Mouse (Mus musculus): Measurements from ENCODE around the gene Slc22a4. TPM values are rescaled to one million over a fixed set of nuclear protein-coding genes. Genes with fewer than 3 reads are reported as not detected.

Gene Slc22a4
- 2.1 and 2.5 TPM in 2 replicates for polyA plus RNA-seq (2015; fragmentation: Nextera tagmentation; extraction: Ambion mirVana)

DNA sequence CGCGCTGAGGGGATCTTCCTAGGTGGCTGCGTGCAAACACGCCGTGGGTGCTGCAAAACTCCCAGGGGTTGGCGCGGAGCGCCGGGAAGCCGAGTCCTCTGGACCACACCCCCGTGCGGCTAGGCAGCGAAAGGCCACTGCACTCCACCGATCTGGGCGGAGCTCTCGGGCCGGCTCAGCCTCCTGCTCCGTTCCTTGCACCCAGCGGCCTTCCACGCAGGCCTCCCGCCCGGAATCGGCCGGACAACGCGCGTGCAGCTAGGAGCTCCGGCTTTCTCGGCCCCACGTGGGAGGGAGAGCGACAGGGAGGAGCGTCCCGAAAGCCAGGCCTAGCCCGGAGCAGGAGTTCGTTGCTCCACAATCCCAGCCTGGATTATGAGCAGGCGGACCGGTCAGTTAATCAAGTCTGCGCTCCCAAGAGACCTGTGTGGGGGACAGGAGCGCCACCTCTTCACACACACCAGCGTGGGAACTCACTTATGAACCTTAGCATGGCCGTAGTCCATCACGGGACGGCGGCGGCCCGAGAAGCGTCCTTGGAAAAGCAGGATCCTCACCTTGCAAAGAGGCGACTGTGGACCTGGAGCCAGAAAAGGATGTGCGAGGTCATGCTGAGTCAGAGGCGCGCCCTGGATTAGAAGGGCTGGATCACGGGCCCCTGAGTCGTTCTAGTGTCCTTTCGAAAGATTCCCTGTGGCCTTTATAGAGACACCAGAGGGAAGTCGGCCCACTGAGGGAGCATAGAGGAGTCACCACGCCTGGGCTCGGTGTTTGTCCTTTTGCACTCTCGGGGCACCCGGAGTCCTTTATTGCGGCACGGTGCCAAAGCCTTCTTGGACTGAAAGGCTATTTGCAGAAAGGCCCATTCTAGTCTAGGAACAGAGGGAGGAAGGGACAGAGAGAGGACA, at the start of gene Slc22a4:
TSS of gene Slc22a4 (minus strand) at position 47 of the 908 bp plus-strand sequence.
- DNase-seq (ENCODE audit: low spot score): peak; percentile 87
- Histone ChIP-seq H3K9ac (ENCODE audit: low read length) (peak within 1 kb of the TSS; percentile 54), H3K4me1 (replicated peaks; ENCODE audit: control insufficient read depth, insufficient read depth) (0 out of 2 replicates have a peak, but pooled peaks cover 7% of the 10 kb centered on the region), H3K4me3 (ENCODE audit: low read depth, low read length) (peak within 1 kb of the TSS; percentile 46), H3K4me2 (replicated peaks; ENCODE audit: low read depth) (peak within 1 kb of the TSS; percentile 83), H3K36me3 (ENCODE audit: control insufficient read depth, insufficient read depth, low read length) (no peaks in the 10 kb centered on the region), H3K27ac (replicated peaks) (peak within 1 kb of the TSS; percentile 35; the same call in 1 of the 2 replicates), H3K9me3 (ENCODE audit: control insufficient read depth, low read length) (no peaks in the 10 kb centered on the region), H3K27me3 (ENCODE audit: control insufficient read depth, insufficient read depth, low read length) (no peaks in the 10 kb centered on the region)
- TF ChIP-seq EP300 (optimal IDR thresholded peaks at IDR 0.05) (no peak), CTCF (IDR thresholded peaks at IDR 0.05; ENCODE audit: low read depth) (peak; percentile 58)
- WGBS: 4% methylated on average over 61 of the region's 61 CpGs
- peak; percentile 89 for ATAC-seq (ENCODE audit: low FRiP score, low TSS enrichment)

DNA sequence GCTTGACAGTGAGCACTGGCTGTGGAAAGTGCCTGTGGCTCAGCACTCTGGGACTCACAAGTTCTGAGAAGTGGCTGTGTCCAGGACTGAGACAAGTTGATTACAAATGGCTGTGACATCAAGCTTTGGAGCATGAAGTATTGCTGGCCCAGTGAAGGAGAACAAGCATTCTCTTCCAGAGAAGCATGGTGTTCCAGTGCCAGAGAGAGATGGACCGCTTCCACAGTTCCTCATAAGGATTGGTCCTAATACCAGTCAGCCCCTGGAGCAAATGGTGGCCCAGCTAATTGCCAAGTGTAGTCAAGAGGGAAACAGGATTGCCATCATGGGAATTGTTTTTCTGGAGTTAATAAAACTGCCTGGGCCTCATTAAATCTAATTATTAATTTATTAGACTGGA, 48.2 kb upstream of the Slc22a4 start:
- TF ChIP-seq EP300 (optimal IDR thresholded peaks at IDR 0.05) (no peak), CTCF (IDR thresholded peaks at IDR 0.05; ENCODE audit: low read depth) (no peak)
- no peaks in the 10 kb centered on the region for H3K36me3 ChIP-seq (ENCODE audit: control insufficient read depth, insufficient read depth, low read length)
- H3K9ac ChIP-seq (ENCODE audit: low read length): no peak overlapping the region
- H3K4me3 ChIP-seq (ENCODE audit: low read depth, low read length): no peak overlapping the region
- no peaks in the 10 kb centered on the region for H3K27me3 ChIP-seq (ENCODE audit: control insufficient read depth, insufficient read depth, low read length)
- ATAC-seq (ENCODE audit: low FRiP score, low TSS enrichment) (no peak), DNase-seq (ENCODE audit: low spot score) (no peak)
- peaks cover 12% of the 10 kb centered on the region for H3K4me1 ChIP-seq (replicated peaks; ENCODE audit: control insufficient read depth, insufficient read depth)
- H3K27ac ChIP-seq (replicated peaks): no peak overlapping the region
- WGBS: 92% methylated on average over 1 of the region's 1 CpGs
- H3K9me3 ChIP-seq (ENCODE audit: control insufficient read depth, low read length): no peaks in the 10 kb centered on the region
- H3K4me2 ChIP-seq (replicated peaks; ENCODE audit: low read depth): no peak overlapping the region

DNA sequence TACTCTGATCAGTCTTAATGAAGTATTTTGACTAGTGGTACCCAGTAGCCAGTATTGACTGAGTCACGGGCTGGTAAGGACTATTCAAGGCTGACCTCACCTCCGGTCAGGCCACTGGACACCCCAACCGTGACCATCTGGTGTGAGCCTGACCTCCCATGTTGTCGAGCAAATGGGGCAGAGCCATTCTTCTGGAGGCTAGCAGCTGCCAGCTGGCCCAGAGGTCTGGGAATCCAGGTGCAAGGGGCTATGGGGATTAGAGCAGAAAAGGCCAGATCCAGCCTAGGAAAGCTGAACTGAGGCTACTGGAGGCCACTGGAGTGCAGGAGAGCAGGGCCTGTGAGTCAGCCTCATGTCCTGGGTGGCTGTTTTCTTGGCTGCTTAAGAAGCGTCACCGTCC, 47.5 kb upstream of the Slc22a4 start:
- Histone ChIP-seq H3K9me3 (ENCODE audit: control insufficient read depth, low read length) (no peaks in the 10 kb centered on the region), H3K4me2 (replicated peaks; ENCODE audit: low read depth) (no peak overlapping the region), H3K9ac (ENCODE audit: low read length) (no peak overlapping the region), H3K4me3 (ENCODE audit: low read depth, low read length) (no peak overlapping the region), H3K4me1 (replicated peaks; ENCODE audit: control insufficient read depth, insufficient read depth) (peaks cover 12% of the 10 kb centered on the region), H3K27ac (replicated peaks) (no peak overlapping the region), H3K36me3 (ENCODE audit: control insufficient read depth, insufficient read depth, low read length) (no peaks in the 10 kb centered on the region), H3K27me3 (ENCODE audit: control insufficient read depth, insufficient read depth, low read length) (no peaks in the 10 kb centered on the region)
- no peak for ATAC-seq (ENCODE audit: low FRiP score, low TSS enrichment)
- WGBS: 79% methylated on average over 6 of the region's 6 CpGs
- no peak for DNase-seq (ENCODE audit: low spot score)
- TF ChIP-seq EP300 (optimal IDR thresholded peaks at IDR 0.05) (no peak), CTCF (IDR thresholded peaks at IDR 0.05; ENCODE audit: low read depth) (no peak)

DNA sequence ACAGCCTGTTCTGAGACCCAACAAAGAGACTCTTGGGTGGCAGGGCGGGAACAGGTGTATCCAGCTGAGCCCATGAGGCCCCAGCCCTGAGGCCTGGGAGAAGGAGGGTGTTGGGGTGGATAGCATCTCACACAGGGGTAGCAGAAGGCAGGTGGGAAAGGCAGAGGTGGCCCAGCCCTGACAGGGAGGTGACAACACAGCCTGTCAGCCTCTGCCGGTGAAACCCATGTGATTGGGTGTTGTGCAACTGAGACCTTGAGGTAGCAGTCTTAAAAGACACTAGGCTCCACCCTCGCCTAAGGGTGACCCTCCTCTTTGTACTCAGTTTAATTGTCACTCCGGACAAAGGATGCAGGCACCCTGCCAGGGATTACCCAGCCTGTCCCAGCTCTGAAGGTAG, 45.4 kb upstream of the Slc22a4 start:
- ATAC-seq (ENCODE audit: low FRiP score, low TSS enrichment) (no peak), DNase-seq (ENCODE audit: low spot score) (no peak)
- Histone ChIP-seq H3K4me3 (ENCODE audit: low read depth, low read length) (no peak overlapping the region), H3K9ac (ENCODE audit: low read length) (no peak overlapping the region), H3K4me1 (replicated peaks; ENCODE audit: control insufficient read depth, insufficient read depth) (peaks cover 12% of the 10 kb centered on the region), H3K4me2 (replicated peaks; ENCODE audit: low read depth) (no peak overlapping the region), H3K9me3 (ENCODE audit: control insufficient read depth, low read length) (no peaks in the 10 kb centered on the region), H3K36me3 (ENCODE audit: control insufficient read depth, insufficient read depth, low read length) (no peaks in the 10 kb centered on the region), H3K27me3 (ENCODE audit: control insufficient read depth, insufficient read depth, low read length) (no peaks in the 10 kb centered on the region), H3K27ac (replicated peaks) (no peak overlapping the region)
- 40% methylated on average over 4 of the region's 4 CpGs for WGBS
- TF ChIP-seq EP300 (optimal IDR thresholded peaks at IDR 0.05): no peak
- TF ChIP-seq CTCF (IDR thresholded peaks at IDR 0.05; ENCODE audit: low read depth): no peak

DNA sequence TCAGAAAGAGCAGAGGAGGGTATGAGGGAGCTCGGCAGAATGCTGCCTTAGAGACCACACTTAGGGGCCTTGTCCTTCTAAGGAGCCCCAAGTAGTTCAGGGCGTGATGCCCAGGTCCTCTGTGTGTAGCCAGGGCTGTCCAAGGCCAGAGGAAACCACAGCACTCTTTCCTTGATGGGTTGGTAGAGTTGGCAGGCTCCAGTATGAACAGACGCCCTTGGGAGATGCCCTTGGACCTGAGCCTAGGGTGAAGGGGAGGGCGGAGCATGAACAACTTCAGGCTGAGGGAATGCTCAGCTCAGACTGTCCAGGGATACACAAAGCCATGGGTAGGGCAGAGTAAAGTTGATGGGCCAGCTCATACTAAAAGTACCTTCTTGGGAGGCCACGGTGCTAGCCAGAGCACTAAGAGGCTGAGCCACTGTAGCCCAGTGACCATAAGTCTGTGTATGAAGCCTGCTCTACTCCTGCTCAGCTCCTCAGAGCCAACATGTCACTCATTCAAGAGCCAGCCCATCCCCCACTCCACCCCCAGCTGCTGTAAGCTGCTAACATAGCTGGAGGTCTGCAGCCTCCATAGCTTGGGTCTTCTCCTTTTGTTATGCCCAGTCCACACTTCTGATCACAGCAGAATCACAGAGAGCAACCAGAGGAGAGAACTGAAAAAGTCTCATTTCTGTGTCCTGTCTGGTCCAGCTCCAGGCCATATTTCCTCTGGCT, 44.0 kb upstream of the Slc22a4 start:
- Histone ChIP-seq H3K9me3 (ENCODE audit: control insufficient read depth, low read length) (no peaks in the 10 kb centered on the region), H3K4me3 (ENCODE audit: low read depth, low read length) (no peak overlapping the region), H3K36me3 (ENCODE audit: control insufficient read depth, insufficient read depth, low read length) (no peaks in the 10 kb centered on the region), H3K27me3 (ENCODE audit: control insufficient read depth, insufficient read depth, low read length) (no peaks in the 10 kb centered on the region), H3K27ac (replicated peaks) (0 out of 2 replicates have a peak overlapping the region, but pooled peaks have one; percentile 18), H3K4me1 (replicated peaks; ENCODE audit: control insufficient read depth, insufficient read depth) (peaks cover 12% of the 10 kb centered on the region), H3K4me2 (replicated peaks; ENCODE audit: low read depth) (no peak overlapping the region), H3K9ac (ENCODE audit: low read length) (no peak overlapping the region)
- WGBS: 79% methylated on average over 5 of the region's 5 CpGs
- ATAC-seq (ENCODE audit: low FRiP score, low TSS enrichment) (no peak), DNase-seq (ENCODE audit: low spot score) (no peak)
- TF ChIP-seq CTCF (IDR thresholded peaks at IDR 0.05; ENCODE audit: low read depth): no peak
- TF ChIP-seq EP300 (optimal IDR thresholded peaks at IDR 0.05): no peak
